ENCODE assay signal across 26 mouse cellular contexts in the genomic region with DNA sequence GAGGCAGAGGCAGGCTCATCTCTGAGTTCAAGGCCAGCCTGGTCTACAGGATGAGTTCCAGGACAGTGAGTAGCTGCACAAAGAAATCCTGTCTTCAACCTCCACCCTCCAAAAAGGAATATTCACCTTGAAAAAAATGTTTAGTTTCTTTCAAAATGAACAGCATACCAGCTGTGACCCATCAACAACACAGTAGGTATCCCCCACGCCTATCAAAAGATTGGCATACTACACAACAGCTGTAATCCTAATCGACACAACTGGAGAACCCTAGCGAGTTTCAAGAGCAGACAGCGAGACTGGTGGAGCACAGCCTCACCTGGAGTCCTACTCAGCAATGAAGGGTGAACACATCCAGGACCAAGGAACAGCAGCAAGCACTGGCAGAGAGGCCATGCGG.
DNase-seq lines count a peak whose midpoint lies in the region; ATAC-seq and TF ChIP-seq lines count a peak whose summit lies in the region.
"Had no signal": no experiment of that assay in that cellular context is flagged by ENCODE, and none has a peak within 500 bp of the region (broad histone marks: within the 10 kb centered on the region; RNA-seq: fewer than 3 reads in every experiment).

No protein-coding gene starts in this region.

- no peaks in the 10 kb centered on the region for H3K36me3 ChIP-seq in heart, embryonic 10.5 days
- no peaks in the 10 kb centered on the region for H3K36me3 ChIP-seq in heart, adult 2 months (ENCODE audit: control insufficient read depth, insufficient read depth, low read length)
- no peaks in the 10 kb centered on the region for H3K36me3 ChIP-seq in hindbrain, embryonic 13.5 days
- H3K36me3 ChIP-seq: embryonic facial prominence, embryonic 13.5 days; embryonic facial prominence, embryonic 15.5 days; forebrain, embryonic 10.5 days; forebrain, embryonic 12.5 days; G1E had no signal

- H3K9ac ChIP-seq in heart, adult 2 months (ENCODE audit: low read depth, low read length): no peak overlapping the region
- no peak overlapping the region for H3K9ac ChIP-seq in hindbrain, embryonic 13.5 days
- H3K9ac ChIP-seq: embryonic facial prominence, embryonic 13.5 days; embryonic facial prominence, embryonic 15.5 days; forebrain, embryonic 12.5 days had no signal

- 87% methylated on average over 5 of the region's 5 CpGs for WGBS in heart, embryonic 10.5 days
- 93% methylated on average over 5 of the region's 5 CpGs for WGBS in heart, adult 2 months
- WGBS in hindbrain, embryonic 13.5 days: 93% methylated on average over 5 of the region's 5 CpGs

- ATAC-seq in hindbrain, embryonic 13.5 days (ENCODE audit: low FRiP score): no peak
- ATAC-seq: activated CD4-positive, CD25-positive, alpha-beta regulatory T cell, adult 4 months; CD4-positive, CD25-positive, alpha-beta regulatory T cell, adult 4 months; forebrain, embryonic 14.5 days; forebrain, embryonic 16.5 days; Patski had no signal

- DNase-seq in heart, embryonic 10.5 days (ENCODE audit: low spot score): peak; percentile 38
- DNase-seq in heart, adult 2 months: no peak
- peak; percentile 91 for DNase-seq in R1 (ENCODE audit: low read depth, low spot score)
- no peak for DNase-seq in embryo, embryonic 11 days
- DNase-seq: adrenal gland, adult 8-10 months; adrenal gland, postnatal 14 days; adrenal gland, postnatal 36 days; B cell, adult 2 months; cerebellum, adult 11-12 months; cerebellum, adult 2 months; cerebellum, adult 9-10 months; cerebellum, postnatal 10 days; cerebellum, postnatal 25 days had no signal

- intact Hi-C loops in heart, adult 2 months (cut with DNase I): no loop called here

- no peaks in the 10 kb centered on the region for H3K9me3 ChIP-seq in heart, embryonic 10.5 days
- no peaks in the 10 kb centered on the region for H3K9me3 ChIP-seq in hindbrain, embryonic 13.5 days
- H3K9me3 ChIP-seq: embryonic facial prominence, embryonic 13.5 days; embryonic facial prominence, embryonic 15.5 days; forebrain, embryonic 10.5 days; forebrain, embryonic 12.5 days had no signal

- no peak for TF ChIP-seq EP300 in heart, adult 2 months (IDR thresholded peaks at IDR 0.05; ENCODE audit: insufficient read depth, low read depth, low read length)

- peaks cover 16% of the 10 kb centered on the region for H3K4me1 ChIP-seq in heart, embryonic 10.5 days
- H3K4me1 ChIP-seq in heart, adult 2 months (ENCODE audit: control insufficient read depth, insufficient read depth, low read length): peaks cover under 1% of the 10 kb centered on the region; the same call in 1 of the 2 replicates
- peaks cover 22% of the 10 kb centered on the region for H3K4me1 ChIP-seq in hindbrain, embryonic 13.5 days (replicated peaks)

- no peak overlapping the region for H3K4me3 ChIP-seq in heart, embryonic 10.5 days
- no peak overlapping the region for H3K4me3 ChIP-seq in heart, adult 2 months
- H3K4me3 ChIP-seq in hindbrain, embryonic 13.5 days: no peak overlapping the region
- H3K4me3 ChIP-seq: embryonic facial prominence, embryonic 13.5 days; embryonic facial prominence, embryonic 15.5 days; erythroblast, embryonic 14.5 days; forebrain, embryonic 10.5 days; forebrain, embryonic 12.5 days had no signal

- H3K27ac ChIP-seq in heart, embryonic 10.5 days: no peak overlapping the region
- no peak overlapping the region for H3K27ac ChIP-seq in heart, adult 2 months
- H3K27ac ChIP-seq in hindbrain, embryonic 13.5 days: no peak overlapping the region
- H3K27ac ChIP-seq: embryonic facial prominence, embryonic 13.5 days; embryonic facial prominence, embryonic 15.5 days; forebrain, embryonic 10.5 days; forebrain, embryonic 12.5 days had no signal

- TF ChIP-seq POLR2A in heart, adult 2 months (IDR thresholded peaks at IDR 0.05; ENCODE audit: insufficient read depth, low read depth, low read length): no peak

- H3K4me2 ChIP-seq in hindbrain, embryonic 13.5 days: no peak overlapping the region
- H3K4me2 ChIP-seq: embryonic facial prominence, embryonic 13.5 days; embryonic facial prominence, embryonic 15.5 days; forebrain, embryonic 12.5 days had no signal

- H3K27me3 ChIP-seq in heart, embryonic 10.5 days (ENCODE audit: insufficient read depth, poor library complexity, severe bottlenecking): peaks cover 82% of the 10 kb centered on the region
- no peaks in the 10 kb centered on the region; the same call in 1 of the 2 replicates for H3K27me3 ChIP-seq in heart, adult 2 months (ENCODE audit: control insufficient read depth, insufficient read depth, low read length)
- no peaks in the 10 kb centered on the region for H3K27me3 ChIP-seq in hindbrain, embryonic 13.5 days
- H3K27me3 ChIP-seq: CH12.LX; embryonic facial prominence, embryonic 15.5 days; forebrain, embryonic 12.5 days; Patski had no signal

- H3K79me2 ChIP-seq in heart, adult 2 months (replicated peaks; ENCODE audit: control insufficient read depth, insufficient read depth, low read length): no peaks in the 10 kb centered on the region

- TF ChIP-seq CTCF in heart, adult 2 months (IDR thresholded peaks at IDR 0.05): no peak

Comparison
In these comparisons a context has a peak if more than half of its experiments do, and no peak if none do; other contexts are left out.
1. DNase-seq: peak in heart, embryonic 10.5 days (single experiment) and R1 (single experiment); none in heart, adult 2 months (0 of 2) and embryo, embryonic 11 days (single experiment).